Mouse (Mus musculus): Measurements from ENCODE around the gene Trpv5. TPM values are rescaled to one million over a fixed set of nuclear protein-coding genes. Genes with fewer than 3 reads are reported as not detected.

Gene Trpv5
- total and polyA plus RNA-seq, 3 experiments = 0.12 to 0.26 TPM; not detected in 1

- Histone ChIP-seq H3K36me3 (ENCODE audit: control insufficient read depth in 1 of 2, insufficient read depth in 2 of 2, low read length in 2 of 2) (no peaks in the 10 kb centered on the region; a peak in 1 of 4 replicates), H3K9me3 (replicated peaks; ENCODE audit: insufficient read depth, low read length) (no peaks in the 10 kb centered on the region), H3K27me3 (ENCODE audit: control insufficient read depth in 1 of 2, insufficient read depth in 2 of 2, low read length in 2 of 2) (no peaks in the 10 kb centered on the region), H3K27ac (ENCODE audit: control insufficient read depth, low read depth, low read length) (no peak overlapping the region), H3K79me2 (ENCODE audit: control insufficient read depth, insufficient read depth, low read length, poor library complexity) (no peaks in the 10 kb centered on the region), H3K4me1 (ENCODE audit: control insufficient read depth in 1 of 2, insufficient read depth in 2 of 2, low read length in 2 of 2) (no peaks in the 10 kb centered on the region), H3K9ac (ENCODE audit: control insufficient read depth, low read depth, low read length, poor library complexity, severe bottlenecking) (no peak overlapping the region), H3K4me3 (ENCODE audit: control insufficient read depth in 1 of 2, insufficient read depth in 1 of 2, low read depth in 2 of 2, low read length in 2 of 2) (no peak overlapping the region)
- DNase-seq (ENCODE audit: low read depth, low spot score) = peak; percentile 51
- TF ChIP-seq CTCF (IDR thresholded peaks at IDR 0.05 in 2 of 3, conservative IDR thresholded peaks at IDR 0.05 in 1 of 3; ENCODE audit: control insufficient read depth in 1 of 3, insufficient read depth in 1 of 3, low read depth in 2 of 3, low read length in 3 of 3, poor library complexity in 1 of 3, severe bottlenecking in 1 of 3) = peak in 2 of 3 experiments; percentile 47 to 63; a peak in 4 of 6 replicates
- no peak for TF ChIP-seq UBTF (IDR thresholded peaks at IDR 0.05; ENCODE audit: borderline replicate concordance, insufficient read depth, low read depth, low read length)
- TF ChIP-seq RAD21 (IDR thresholded peaks at IDR 0.05; ENCODE audit: low read depth, low read length) = peak; percentile 43
- no peak for TF ChIP-seq BHLHE40 (IDR thresholded peaks at IDR 0.05; ENCODE audit: borderline replicate concordance, low read depth, low read length)
- peak; percentile 30; the same call in 1 of the 2 replicates for TF ChIP-seq SMC3 (IDR thresholded peaks at IDR 0.05; ENCODE audit: low read depth, low read length)
These were observed 18.2 kb downstream of the Trpv5 start for GRCm38 (mm10) chr6:41662320-41662719.

GRCm38 (mm10) chr6:41658487-41658886 lies 22.1 kb downstream of the Trpv5 start:
- Histone ChIP-seq H3K36me3 (ENCODE audit: control insufficient read depth in 1 of 2, insufficient read depth in 2 of 2, low read length in 2 of 2) (no peaks in the 10 kb centered on the region; a peak in 1 of 4 replicates), H3K27ac (ENCODE audit: control insufficient read depth, low read depth, low read length) (no peak overlapping the region), H3K4me3 (ENCODE audit: control insufficient read depth in 1 of 2, insufficient read depth in 1 of 2, low read depth in 2 of 2, low read length in 2 of 2) (no peak overlapping the region), H3K27me3 (ENCODE audit: control insufficient read depth in 1 of 2, insufficient read depth in 2 of 2, low read length in 2 of 2) (no peaks in the 10 kb centered on the region), H3K79me2 (ENCODE audit: control insufficient read depth, insufficient read depth, low read length, poor library complexity) (no peaks in the 10 kb centered on the region), H3K9me3 (replicated peaks; ENCODE audit: insufficient read depth, low read length) (no peaks in the 10 kb centered on the region), H3K4me1 (ENCODE audit: control insufficient read depth in 1 of 2, insufficient read depth in 2 of 2, low read length in 2 of 2) (peaks cover 0 to 4% of the 10 kb centered on the region in 2 experiments; a peak in 1 of 4 replicates), H3K9ac (ENCODE audit: control insufficient read depth, low read depth, low read length, poor library complexity, severe bottlenecking) (no peak overlapping the region)
- TF ChIP-seq MYC (IDR thresholded peaks at IDR 0.05; ENCODE audit: low read depth, low read length) = no peak
- TF ChIP-seq GATA1 (IDR thresholded peaks at IDR 0.05; ENCODE audit: low read depth, low read length) = peak; percentile 29; the same call in 1 of the 2 replicates
- peak; percentile 47; the same call in 1 of the 2 replicates for TF ChIP-seq TCF12 (IDR thresholded peaks at IDR 0.05; ENCODE audit: low read depth, low read length)
- no peak for TF ChIP-seq MYB (IDR thresholded peaks at IDR 0.05; ENCODE audit: low read depth, low read length)
- TF ChIP-seq EP300 (IDR thresholded peaks at IDR 0.05; ENCODE audit: low read depth in 1 of 2, low read length in 2 of 2) = peak; percentile 12 to 57; a peak in 1 of 4 replicates
- TF ChIP-seq ZC3H11A (IDR thresholded peaks at IDR 0.05; ENCODE audit: low read depth, low read length) = no peak
- 0 out of 2 replicates have a peak, but pooled peaks have one; percentile 21 for TF ChIP-seq RCOR1 (IDR thresholded peaks at IDR 0.05; ENCODE audit: low read depth, low read length)
- DNase-seq (ENCODE audit: low read depth, low spot score) = peak; percentile 24

GRCm38 (mm10) chr6:41654648-41655047 lies 25.9 kb downstream of the Trpv5 start:
- H3K9me3 ChIP-seq (replicated peaks; ENCODE audit: insufficient read depth, low read length) = no peaks in the 10 kb centered on the region
- no peak overlapping the region for H3K4me3 ChIP-seq (ENCODE audit: control insufficient read depth in 1 of 2, insufficient read depth in 1 of 2, low read depth in 2 of 2, low read length in 2 of 2)
- H3K36me3 ChIP-seq (ENCODE audit: control insufficient read depth in 1 of 2, insufficient read depth in 2 of 2, low read length in 2 of 2) = peaks cover 0 to 5% of the 10 kb centered on the region in 2 experiments; a peak in 2 of 4 replicates
- no peak overlapping the region for H3K9ac ChIP-seq (ENCODE audit: control insufficient read depth, low read depth, low read length, poor library complexity, severe bottlenecking)
- TF ChIP-seq CHD1 (IDR thresholded peaks at IDR 0.05; ENCODE audit: low read depth, low read length) (no peak), SMC3 (IDR thresholded peaks at IDR 0.05; ENCODE audit: low read depth, low read length) (no peak), TAL1 (IDR thresholded peaks at IDR 0.05; ENCODE audit: low read length) (no peak), POLR2AphosphoS2 (IDR thresholded peaks at IDR 0.05; ENCODE audit: low read length) (no peak), E2F4 (IDR thresholded peaks at IDR 0.05; ENCODE audit: borderline replicate concordance, low read depth, low read length) (no peak), NRF1 (IDR thresholded peaks at IDR 0.05; ENCODE audit: insufficient read depth, low read depth, low read length, poor library complexity, severe bottlenecking) (no peak), USF2 (IDR thresholded peaks at IDR 0.05; ENCODE audit: borderline replicate concordance in 1 of 2, insufficient read depth in 1 of 2, low read depth in 1 of 2, low read length in 2 of 2) (no peak), NELFE (IDR thresholded peaks at IDR 0.05; ENCODE audit: low read depth, low read length) (no peak), MYC (IDR thresholded peaks at IDR 0.05; ENCODE audit: low read depth, low read length) (no peak), TCF12 (IDR thresholded peaks at IDR 0.05; ENCODE audit: low read depth, low read length) (no peak), KAT2A (conservative IDR thresholded peaks at IDR 0.05; ENCODE audit: low read depth, low read length) (no peak), ZMIZ1 (IDR thresholded peaks at IDR 0.05; ENCODE audit: low read depth, low read length) (no peak), POLR2AphosphoS5 (IDR thresholded peaks at IDR 0.05; ENCODE audit: borderline replicate concordance, low read depth, low read length) (no peak)
- no peak for DNase-seq (ENCODE audit: low read depth, low spot score)
- no peaks in the 10 kb centered on the region for H3K27me3 ChIP-seq (ENCODE audit: control insufficient read depth in 1 of 2, insufficient read depth in 2 of 2, low read length in 2 of 2)
- H3K79me2 ChIP-seq (ENCODE audit: control insufficient read depth, insufficient read depth, low read length, poor library complexity) = no peaks in the 10 kb centered on the region
- H3K4me1 ChIP-seq (ENCODE audit: control insufficient read depth in 1 of 2, insufficient read depth in 2 of 2, low read length in 2 of 2) = peaks cover 0 to 11% of the 10 kb centered on the region in 2 experiments; a peak in 2 of 4 replicates
- no peak overlapping the region for H3K27ac ChIP-seq (ENCODE audit: control insufficient read depth, low read depth, low read length)
